Mouse (Mus musculus): ENCODE measurements at regions not wholly inside any gene's neighbourhood (a gene's known extent, or its start where the extent isn't known, plus 50 kb on each side); places are given as distances from the start of the nearest gene placed in this dataset.

- Histone ChIP-seq H3K27ac (no peak overlapping the region), H3K4me1 (ENCODE audit: insufficient read depth, low read length) (no peaks in the 10 kb centered on the region), H3K27me3 (ENCODE audit: insufficient read depth, low read length) (no peaks in the 10 kb centered on the region), H3K4me2 (ENCODE audit: low read depth, low read length) (no peak overlapping the region), H3K9ac (replicated peaks; ENCODE audit: low read length) (no peak overlapping the region), H3K4me3 (ENCODE audit: low read length) (no peak overlapping the region), H3K9me3 (ENCODE audit: low read length) (no peaks in the 10 kb centered on the region), H3K36me3 (ENCODE audit: insufficient read depth, low read length) (no peaks in the 10 kb centered on the region)
- peak; percentile 94 for TF ChIP-seq CTCF (IDR thresholded peaks at IDR 0.05; ENCODE audit: low read depth)
- no peak for ATAC-seq
- 48% methylated on average over 3 of the region's 3 CpGs for WGBS
- peak; percentile 77 for DNase-seq (ENCODE audit: low spot score)
Measured at GRCm38 (mm10) chr17:49189765-49190164, 238.4 kb upstream of the Mocs1 start.

DNA sequence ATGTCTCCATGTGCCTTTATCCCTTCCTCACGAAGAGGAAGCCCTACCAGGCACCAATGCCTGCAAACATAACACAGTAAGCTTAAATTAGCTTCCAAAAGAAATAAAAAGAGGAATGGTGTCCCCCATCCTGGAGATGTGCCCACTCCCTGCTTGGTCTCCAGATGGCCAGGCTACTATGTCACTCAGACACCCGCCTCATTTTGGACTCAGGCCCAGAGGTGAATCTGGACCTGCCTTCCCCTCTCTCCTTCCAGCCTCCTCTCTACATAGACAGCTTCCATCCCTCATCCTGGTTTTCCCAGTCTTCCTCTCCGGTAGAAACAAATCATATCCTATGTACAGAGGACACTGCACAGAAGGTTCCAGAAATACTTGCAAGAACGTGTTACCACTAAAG, 237.8 kb upstream of the Mocs1 start:
- DNase-seq (ENCODE audit: low spot score) (peak; percentile 83), ATAC-seq (peak; percentile 55; the same call in 1 of the 2 replicates)
- Histone ChIP-seq H3K4me3 (ENCODE audit: low read length) (no peak overlapping the region), H3K27ac (no peak overlapping the region), H3K4me2 (ENCODE audit: low read depth, low read length) (no peak overlapping the region), H3K9ac (replicated peaks; ENCODE audit: low read length) (no peak overlapping the region), H3K27me3 (ENCODE audit: insufficient read depth, low read length) (no peaks in the 10 kb centered on the region), H3K36me3 (ENCODE audit: insufficient read depth, low read length) (no peaks in the 10 kb centered on the region), H3K9me3 (ENCODE audit: low read length) (no peaks in the 10 kb centered on the region), H3K4me1 (ENCODE audit: insufficient read depth, low read length) (no peaks in the 10 kb centered on the region)
- TF ChIP-seq CTCF (IDR thresholded peaks at IDR 0.05; ENCODE audit: low read depth) = no peak
- WGBS = 55% methylated on average over 4 of the region's 4 CpGs

DNA sequence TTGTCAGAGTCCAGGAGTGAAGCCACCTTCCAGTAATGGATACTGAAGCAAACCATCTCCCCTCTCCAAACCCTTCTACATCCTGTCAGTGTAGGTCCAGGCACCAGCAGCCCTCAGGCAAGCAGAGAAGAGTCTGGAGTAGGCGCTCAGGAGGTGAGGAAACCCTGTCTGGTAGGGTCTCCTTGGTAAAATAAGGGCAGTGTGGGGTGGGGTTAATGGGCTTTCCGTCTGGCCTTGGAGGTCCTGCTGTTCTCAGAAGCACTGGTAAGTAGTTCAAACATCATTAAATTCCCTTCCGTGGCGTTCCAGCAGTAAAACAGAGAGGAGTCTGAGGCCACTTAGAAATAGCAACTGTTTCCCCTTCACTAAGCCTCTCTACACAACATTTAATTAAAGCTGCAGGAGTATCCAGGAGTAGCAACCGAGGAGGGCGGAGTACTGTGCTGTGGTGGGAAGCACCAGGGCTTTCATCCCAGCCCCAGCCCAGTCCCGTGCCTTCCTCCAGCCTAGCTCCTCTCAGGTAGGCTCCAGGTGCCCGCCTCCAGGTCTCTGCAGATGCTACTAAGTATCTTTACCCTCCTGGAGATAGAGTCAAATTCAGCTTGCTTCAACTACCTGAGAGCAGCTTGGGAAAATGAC, 232.0 kb upstream of the Mocs1 start:
- Histone ChIP-seq H3K27me3 (ENCODE audit: insufficient read depth, low read length) (no peaks in the 10 kb centered on the region), H3K4me2 (ENCODE audit: low read depth, low read length) (no peak overlapping the region), H3K4me1 (ENCODE audit: insufficient read depth, low read length) (no peaks in the 10 kb centered on the region), H3K36me3 (ENCODE audit: insufficient read depth, low read length) (no peaks in the 10 kb centered on the region), H3K9me3 (ENCODE audit: low read length) (0 out of 2 replicates have a peak, but pooled peaks cover 4% of the 10 kb centered on the region), H3K4me3 (ENCODE audit: low read length) (no peak overlapping the region), H3K9ac (replicated peaks; ENCODE audit: low read length) (no peak overlapping the region), H3K27ac (no peak overlapping the region)
- TF ChIP-seq CTCF (IDR thresholded peaks at IDR 0.05; ENCODE audit: low read depth) = no peak
- ATAC-seq (no peak), DNase-seq (ENCODE audit: low spot score) (no peak)
- WGBS = 62% methylated on average over 8 of the region's 8 CpGs

DNA sequence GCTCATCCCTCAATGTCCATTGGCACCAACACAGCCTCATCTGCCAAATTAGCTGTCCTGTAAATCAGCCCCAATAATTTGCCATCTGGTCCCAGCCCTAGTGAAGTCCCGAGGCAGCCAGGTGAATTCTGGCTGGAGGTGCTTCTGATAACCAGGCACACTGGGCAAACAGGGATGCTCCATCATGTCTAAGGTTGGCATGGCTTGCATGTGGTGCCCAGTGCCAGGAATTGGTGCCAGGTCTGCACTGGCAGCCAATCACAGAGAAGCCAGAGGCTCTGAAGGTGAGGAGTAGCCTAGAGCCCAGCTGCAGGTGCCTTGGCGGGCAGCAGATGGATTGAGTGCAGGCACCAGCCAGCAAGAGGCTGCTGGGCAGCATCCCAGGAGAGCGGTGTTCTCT, 226.7 kb upstream of the Mocs1 start:
- WGBS = 79% methylated on average over 3 of the region's 3 CpGs
- Histone ChIP-seq H3K4me3 (ENCODE audit: low read length) (no peak overlapping the region), H3K27ac (no peak overlapping the region), H3K27me3 (ENCODE audit: insufficient read depth, low read length) (no peaks in the 10 kb centered on the region), H3K4me2 (ENCODE audit: low read depth, low read length) (no peak overlapping the region), H3K9ac (replicated peaks; ENCODE audit: low read length) (no peak overlapping the region), H3K36me3 (ENCODE audit: insufficient read depth, low read length) (no peaks in the 10 kb centered on the region), H3K9me3 (ENCODE audit: low read length) (0 out of 2 replicates have a peak, but pooled peaks cover 4% of the 10 kb centered on the region), H3K4me1 (ENCODE audit: insufficient read depth, low read length) (no peaks in the 10 kb centered on the region)
- DNase-seq (ENCODE audit: low spot score) (peak; percentile 56), ATAC-seq (peak; percentile 71; the same call in 1 of the 2 replicates)
- no peak for TF ChIP-seq CTCF (IDR thresholded peaks at IDR 0.05; ENCODE audit: low read depth)

- H3K9me3 ChIP-seq (ENCODE audit: low read length) = no peaks in the 10 kb centered on the region
- H3K9ac ChIP-seq (replicated peaks; ENCODE audit: low read length) = no peak overlapping the region
- H3K27ac ChIP-seq = no peak overlapping the region
- DNase-seq (ENCODE audit: low spot score) (no peak), ATAC-seq (no peak)
- no peak overlapping the region for H3K4me3 ChIP-seq (ENCODE audit: low read length)
- no peak for TF ChIP-seq CTCF (IDR thresholded peaks at IDR 0.05; ENCODE audit: low read depth)
- H3K4me1 ChIP-seq (ENCODE audit: insufficient read depth, low read length) = no peaks in the 10 kb centered on the region
- 14% methylated on average over 5 of the region's 5 CpGs for WGBS
- H3K27me3 ChIP-seq (ENCODE audit: insufficient read depth, low read length) = no peaks in the 10 kb centered on the region
- no peak overlapping the region for H3K4me2 ChIP-seq (ENCODE audit: low read depth, low read length)
- H3K36me3 ChIP-seq (ENCODE audit: insufficient read depth, low read length) = no peaks in the 10 kb centered on the region
Measured at GRCm38 (mm10) chr17:49205095-49205494, 223.1 kb upstream of the Mocs1 start.

- no peak for TF ChIP-seq CTCF (IDR thresholded peaks at IDR 0.05; ENCODE audit: low read depth)
- WGBS = 63% methylated on average over 1 of the region's 1 CpGs
- H3K4me1 ChIP-seq (ENCODE audit: insufficient read depth, low read length) = no peaks in the 10 kb centered on the region
- ATAC-seq (no peak), DNase-seq (ENCODE audit: low spot score) (no peak)
- no peak overlapping the region for H3K27ac ChIP-seq
- H3K27me3 ChIP-seq (ENCODE audit: insufficient read depth, low read length) = no peaks in the 10 kb centered on the region
- H3K4me2 ChIP-seq (ENCODE audit: low read depth, low read length) = no peak overlapping the region
- H3K9ac ChIP-seq (replicated peaks; ENCODE audit: low read length) = no peak overlapping the region
- no peaks in the 10 kb centered on the region for H3K9me3 ChIP-seq (ENCODE audit: low read length)
- no peaks in the 10 kb centered on the region for H3K36me3 ChIP-seq (ENCODE audit: insufficient read depth, low read length)
- H3K4me3 ChIP-seq (ENCODE audit: low read length) = no peak overlapping the region
Measured at GRCm38 (mm10) chr17:49205564-49205963, 222.6 kb upstream of the Mocs1 start.

DNA sequence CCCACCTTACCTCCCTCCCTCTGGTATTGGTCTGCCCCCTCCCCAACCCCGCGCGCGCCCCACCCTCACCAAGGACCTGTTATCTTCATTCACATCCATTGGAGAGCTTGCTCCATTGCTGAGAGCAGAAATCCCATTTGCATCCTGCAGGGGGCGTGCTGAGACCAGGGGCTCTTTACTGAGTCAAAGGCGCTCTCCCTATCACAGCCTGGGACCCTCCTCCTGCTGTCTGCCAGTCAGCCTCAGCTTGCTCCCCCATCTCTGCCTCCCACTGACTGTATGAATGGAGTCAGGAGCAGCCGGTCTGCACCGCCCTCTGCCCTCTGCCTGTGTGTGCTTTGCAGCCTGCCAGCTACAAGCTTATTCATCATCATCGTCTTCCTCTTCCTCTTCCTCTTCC, 221.5 kb upstream of the Mocs1 start:
- Histone ChIP-seq H3K27me3 (ENCODE audit: insufficient read depth, low read length) (no peaks in the 10 kb centered on the region), H3K9me3 (ENCODE audit: low read length) (no peaks in the 10 kb centered on the region), H3K27ac (no peak overlapping the region), H3K36me3 (ENCODE audit: insufficient read depth, low read length) (no peaks in the 10 kb centered on the region), H3K4me1 (ENCODE audit: insufficient read depth, low read length) (no peaks in the 10 kb centered on the region), H3K4me3 (ENCODE audit: low read length) (no peak overlapping the region), H3K4me2 (ENCODE audit: low read depth, low read length) (no peak overlapping the region), H3K9ac (replicated peaks; ENCODE audit: low read length) (no peak overlapping the region)
- ATAC-seq = peak; percentile 82
- WGBS = 36% methylated on average over 9 of the region's 9 CpGs
- peak; percentile 69 for TF ChIP-seq CTCF (IDR thresholded peaks at IDR 0.05; ENCODE audit: low read depth)
- DNase-seq (ENCODE audit: low spot score) = peak; percentile 61

Data from hindbrain, postnatal 0 days (tissue).